Mouse (Mus musculus) neutrophil, adult 5-6 weeks (primary cell): ENCODE results near the gene Ddx19a. TPM values are rescaled to one million over a fixed set of nuclear protein-coding genes. Genes with fewer than 3 reads are reported as not detected.
"Not testable (repeated sequence)": the region's sequence is repeated elsewhere in the genome, so short reads cannot be mapped to it uniquely, and the experiment has no call there.

Source experiments
- ATAC-seq: fragments of 151-379, 151-347 bp; 2 replicates; pipeline ENCODE4 v1.8.0; 2017; ENCODE audit warnings: mild to moderate bottlenecking, moderate TSS enrichment; ENCODE audit not compliant: insufficient number of reproducible peaks, poor library complexity, low FRiP score, severe bottlenecking; ENCODE audit errors: extremely low read depth
- total RNA-seq: library from RNA; stranded (forward); fragments of 200-1000 nt; gene quantifications from 2 replicates; pipeline ENCODE4 v1.2.3, GENCODE M21; 2017

The Ddx19a gene
- total RNA-seq, 1 experiment from 2014 or later, result 21.4 TPM

GRCm38 (mm10) chr8:110941453-110941948 is 56.1 kb downstream of the Ddx19a start:
- ATAC-seq, result no peak

- no peak for ATAC-seq
These were observed 56.7 kb downstream of the Ddx19a start for GRCm38 (mm10) chr8:110940682-110941452.

- ATAC-seq, result peak; percentile 34; the same call in 1 of the 2 replicates
These were observed 58.6 kb downstream of the Ddx19a start for GRCm38 (mm10) chr8:110938882-110939589.

- no peak for ATAC-seq
These were observed 61.4 kb downstream of the Ddx19a start for GRCm38 (mm10) chr8:110936217-110936616.

GRCm38 (mm10) chr8:110933272-110933671 is 64.3 kb downstream of the Ddx19a start:
- ATAC-seq, result no peak

GRCm38 (mm10) chr8:110932444-110932843 is 65.2 kb downstream of the Ddx19a start:
- no peak for ATAC-seq

GRCm38 (mm10) chr8:110931176-110931939 is 66.2 kb downstream of the Ddx19a start:
- no peak for ATAC-seq

- not testable (repeated sequence) for ATAC-seq
These were observed 67.9 kb downstream of the Ddx19a start for GRCm38 (mm10) chr8:110929672-110930071.

- ATAC-seq, result no peak
These were observed 68.5 kb downstream of the Ddx19a start for GRCm38 (mm10) chr8:110929066-110929465.

GRCm38 (mm10) chr8:110928435-110928834 is 69.2 kb downstream of the Ddx19a start:
- no peak for ATAC-seq

- no peak for ATAC-seq
These were observed 70.9 kb downstream of the Ddx19a start for GRCm38 (mm10) chr8:110926690-110927089.

- no peak for ATAC-seq
These were observed 71.9 kb downstream of the Ddx19a start for GRCm38 (mm10) chr8:110925691-110926140.

Other genes starting within 250 kb of the Ddx19a start
- gene Il34, start 191.9 kb downstream of the Ddx19a start, total RNA-seq, result not detected in 2 replicates
- 53.1 and 57.5 TPM in 2 replicates for gene Cog4, start 151.2 kb downstream of the Ddx19a start, total RNA-seq
- gene Sf3b3, start 151.0 kb downstream of the Ddx19a start, total RNA-seq, result 109 and 110 TPM in 2 replicates
- gene Fuk, start 95.3 kb downstream of the Ddx19a start, total RNA-seq, result 9.3 and 9.8 TPM in 2 replicates
- gene St3gal2, start 77.9 kb downstream of the Ddx19a start, total RNA-seq, result 3.1 and 6.3 TPM in 2 replicates
- gene Ddx19b, start 34.0 kb upstream of the Ddx19a start, total RNA-seq, result 10.5 and 11.5 TPM in 2 replicates
- gene Aars, start 35.3 kb upstream of the Ddx19a start, total RNA-seq, result 19.9 and 25.2 TPM in 2 replicates
- 9.5 and 9.8 TPM in 2 replicates for gene Exosc6, start 58.5 kb upstream of the Ddx19a start, total RNA-seq
- gene Clec18a, start 94.6 kb upstream of the Ddx19a start, total RNA-seq, result not detected in 2 replicates
- gene Pdpr, start 96.8 kb upstream of the Ddx19a start, total RNA-seq, result 21.0 and 23.5 TPM in 2 replicates